Mouse (Mus musculus) cerebellum, postnatal 10 days (tissue): ENCODE data around the gene Robo4.

Experiments used
- DNase-seq, 2 experiments: peaks; one replicate each; pipeline ENCODE4 v3.0.0; 2021; ENCODE audit warnings: mixed read lengths in 2 of 2

Robo4 gene

DNA sequence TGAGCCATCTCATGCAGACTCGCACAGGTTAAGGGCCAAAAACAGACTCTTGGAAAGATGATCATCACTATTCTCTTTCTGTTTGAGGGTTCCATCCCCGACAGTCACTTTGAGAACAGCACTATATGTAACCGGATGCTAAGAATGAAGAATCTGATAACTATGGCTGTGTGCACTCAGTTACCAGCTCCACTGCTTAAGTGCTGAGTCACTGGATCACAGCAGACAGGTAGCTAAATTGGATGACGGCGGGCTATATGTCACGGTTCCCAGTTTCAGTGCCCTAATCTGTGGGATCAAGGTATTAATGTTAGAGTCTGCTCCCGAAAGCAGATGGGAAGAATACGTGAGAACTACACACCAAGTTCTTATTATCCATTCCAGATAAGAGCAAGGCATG is 54.2 kb downstream of the Robo4 start:
- DNase-seq: no peak

GRCm38 (mm10) chr9:37456481-37456910 is 54.8 kb downstream of the Robo4 start:
- DNase-seq: peak; percentile 78 to 88

- DNase-seq: no peak
These were observed 55.5 kb downstream of the Robo4 start for GRCm38 (mm10) chr9:37457151-37457550.

DNA sequence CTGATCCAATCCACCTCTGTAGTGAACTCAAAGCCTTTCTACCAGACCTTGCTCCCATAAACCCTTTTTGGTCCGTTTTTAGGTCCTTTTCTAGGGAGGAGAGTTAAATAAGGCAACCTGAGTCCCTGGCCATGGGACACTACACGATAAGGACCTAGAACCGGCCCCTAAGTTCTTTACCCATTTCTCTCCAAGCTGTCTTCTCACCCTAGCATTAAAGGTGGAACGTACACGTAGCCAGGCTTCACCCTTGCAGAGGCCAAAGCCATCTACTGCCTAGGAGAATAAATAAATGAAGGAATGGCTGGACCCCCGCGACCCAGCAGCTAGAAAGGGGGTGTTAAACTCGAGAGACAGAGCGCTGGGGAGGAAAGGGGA is 58.0 kb downstream of the Robo4 start:
- no peak for DNase-seq

- DNase-seq: peak; percentile 70 to 78
These were observed 58.6 kb downstream of the Robo4 start for GRCm38 (mm10) chr9:37460043-37460960.

GRCm38 (mm10) chr9:37460961-37461340 is 59.3 kb downstream of the Robo4 start:
- DNase-seq: no peak

- peak; percentile 22 to 33 for DNase-seq
These were observed 59.9 kb downstream of the Robo4 start for GRCm38 (mm10) chr9:37461571-37461970.

- DNase-seq: peak; percentile 75 to 84
These were observed 61.1 kb downstream of the Robo4 start for GRCm38 (mm10) chr9:37462764-37463163.
